ENCODE assay signal across 8 mouse cellular contexts in genomic region chr5:110840465-110840864, GRCm38 (mm10). TPM values are rescaled to one million over a fixed set of nuclear protein-coding genes. Genes with fewer than 3 reads are reported as not detected.
A peak's percentile ranks its signal among the peaks of the same experiment; 100 is the strongest.
DNase-seq lines count a peak whose midpoint lies in the region; ATAC-seq lines count a peak whose summit lies in the region.

No protein-coding gene starts in this region.

- H3K9ac ChIP-seq in embryonic facial prominence, embryonic 13.5 days: peak overlapping the region; percentile 72
- H3K9ac ChIP-seq in hindbrain, embryonic 12.5 days: peak overlapping the region; percentile 49; the same call in 1 of the 2 replicates
- peak overlapping the region; percentile 68 for H3K9ac ChIP-seq in stomach, embryonic 16.5 days (ENCODE audit: low read length)

- peak overlapping the region; percentile 77 for H3K4me3 ChIP-seq in embryonic facial prominence, embryonic 13.5 days
- H3K4me3 ChIP-seq in hindbrain, embryonic 12.5 days: peak overlapping the region; percentile 71
- H3K4me3 ChIP-seq in midbrain, embryonic 10.5 days: peak overlapping the region; percentile 72
- peak overlapping the region; percentile 90 for H3K4me3 ChIP-seq in stomach, embryonic 16.5 days (replicated peaks; ENCODE audit: low read length)

- no peak for ATAC-seq in embryonic facial prominence, embryonic 13.5 days (ENCODE audit: insufficient number of reproducible peaks, insufficient read depth, low FRiP score, low TSS enrichment, low read depth)
- ATAC-seq in hindbrain, embryonic 12.5 days (ENCODE audit: low FRiP score): no peak
- no peak for ATAC-seq in stomach, embryonic 16.5 days (ENCODE audit: insufficient read depth, low FRiP score)

- H3K27me3 ChIP-seq in embryonic facial prominence, embryonic 13.5 days: no peaks in the 10 kb centered on the region
- no peaks in the 10 kb centered on the region for H3K27me3 ChIP-seq in hindbrain, embryonic 12.5 days
- no peaks in the 10 kb centered on the region for H3K27me3 ChIP-seq in midbrain, embryonic 10.5 days (ENCODE audit: low read depth, poor library complexity, severe bottlenecking)
- H3K27me3 ChIP-seq in stomach, embryonic 16.5 days (ENCODE audit: control insufficient read depth, insufficient read depth, low read length): no peaks in the 10 kb centered on the region

- peaks cover 33% of the 10 kb centered on the region for H3K36me3 ChIP-seq in embryonic facial prominence, embryonic 13.5 days
- H3K36me3 ChIP-seq in hindbrain, embryonic 12.5 days: 0 out of 2 replicates have a peak, but pooled peaks cover 1% of the 10 kb centered on the region
- H3K36me3 ChIP-seq in midbrain, embryonic 10.5 days: peaks cover 45% of the 10 kb centered on the region
- peaks cover 3% of the 10 kb centered on the region; the same call in 1 of the 2 replicates for H3K36me3 ChIP-seq in stomach, embryonic 16.5 days (ENCODE audit: control insufficient read depth, insufficient read depth, low read length)

- H3K4me2 ChIP-seq in embryonic facial prominence, embryonic 13.5 days: peak overlapping the region; percentile 75
- peak overlapping the region; percentile 71 for H3K4me2 ChIP-seq in hindbrain, embryonic 12.5 days (replicated peaks)
- peak overlapping the region; percentile 66 for H3K4me2 ChIP-seq in stomach, embryonic 16.5 days (ENCODE audit: low read depth, low read length)

- H3K27ac ChIP-seq in embryonic facial prominence, embryonic 13.5 days: peak overlapping the region; percentile 89
- H3K27ac ChIP-seq in hindbrain, embryonic 12.5 days: peak overlapping the region; percentile 58; the same call in 1 of the 2 replicates
- peak overlapping the region; percentile 90 for H3K27ac ChIP-seq in midbrain, embryonic 10.5 days (replicated peaks)
- peak overlapping the region; percentile 85 for H3K27ac ChIP-seq in stomach, embryonic 16.5 days (ENCODE audit: low read length)

- 5% methylated on average over 4 of the region's 4 CpGs for WGBS in embryonic facial prominence, embryonic 13.5 days
- 7% methylated on average over 4 of the region's 4 CpGs for WGBS in hindbrain, embryonic 12.5 days
- WGBS in midbrain, embryonic 10.5 days: 7% methylated on average over 4 of the region's 4 CpGs
- 4% methylated on average over 4 of the region's 4 CpGs for WGBS in stomach, embryonic 16.5 days

- H3K4me1 ChIP-seq in embryonic facial prominence, embryonic 13.5 days: peaks cover 21% of the 10 kb centered on the region
- peaks cover 13% of the 10 kb centered on the region for H3K4me1 ChIP-seq in hindbrain, embryonic 12.5 days
- H3K4me1 ChIP-seq in midbrain, embryonic 10.5 days: peaks cover 19% of the 10 kb centered on the region
- peaks cover 18% of the 10 kb centered on the region for H3K4me1 ChIP-seq in stomach, embryonic 16.5 days (ENCODE audit: control insufficient read depth, insufficient read depth, low read length)

- H3K9me3 ChIP-seq in embryonic facial prominence, embryonic 13.5 days: no peaks in the 10 kb centered on the region
- no peaks in the 10 kb centered on the region for H3K9me3 ChIP-seq in hindbrain, embryonic 12.5 days (replicated peaks)
- H3K9me3 ChIP-seq in midbrain, embryonic 10.5 days (replicated peaks): no peaks in the 10 kb centered on the region
- H3K9me3 ChIP-seq in stomach, embryonic 16.5 days (replicated peaks; ENCODE audit: control insufficient read depth, low read length): no peaks in the 10 kb centered on the region

- DNase-seq in right cerebral cortex, adult 2 months (ENCODE audit: low spot score in 2 of 2): peak; percentile 29 to 48
- DNase-seq in right cerebral cortex, postnatal 36 days (ENCODE audit: low spot score in 2 of 2): no peak
- DNase-seq in adrenal gland, postnatal 14 days: peak; percentile 62
- DNase-seq in layer of hippocampus, postnatal 14 days (ENCODE audit: low spot score in 2 of 2): peak; percentile 9 to 14
- peak; percentile 35 for DNase-seq in midbrain, embryonic 10.5 days (ENCODE audit: low spot score)

RNA-seq across cellular contexts. Expression of gene Chek2, which starts 0.7 kb away (rescaled TPM):
- 5.9 and 6.0 TPM in 2 replicates for total RNA-seq in adrenal gland, postnatal 14 days (2021)
- 26.0 and 28.5 TPM in 2 replicates for polyA plus RNA-seq in embryonic facial prominence, embryonic 13.5 days (2015; fragmentation: Nextera tagmentation; extraction: Ambion mirVana)
- polyA plus RNA-seq in hindbrain, embryonic 12.5 days (2016; fragmentation: Nextera tagmentation; extraction: Ambion mirVana): 18.3 and 18.4 TPM in 2 replicates
- 1 to 10 TPM; 2.3 to 2.5 TPM for total RNA-seq in layer of hippocampus, postnatal 14 days (2021)
- 39.5 and 44.3 TPM in 2 replicates for polyA plus RNA-seq in midbrain, embryonic 10.5 days (2016; fragmentation: Nextera tagmentation; extraction: Ambion mirVana)
- polyA plus RNA-seq in stomach, embryonic 16.5 days (2015; fragmentation: Nextera tagmentation; extraction: Ambion mirVana): 29.2 and 31.3 TPM in 2 replicates

RNA-seq across cellular contexts. Expression of gene Hscb, which starts 0.9 kb away (rescaled TPM):
- 20.0 and 23.0 TPM in 2 replicates for total RNA-seq in adrenal gland, postnatal 14 days (2021)
- 28.7 and 29.8 TPM in 2 replicates for polyA plus RNA-seq in embryonic facial prominence, embryonic 13.5 days (2015; fragmentation: Nextera tagmentation; extraction: Ambion mirVana)
- polyA plus RNA-seq in hindbrain, embryonic 12.5 days (2016; fragmentation: Nextera tagmentation; extraction: Ambion mirVana): 18.5 and 21.4 TPM in 2 replicates
- 10 to 100 TPM in 1 of 2 experiments, 1 to 10 TPM in 1; 8.9 to 10.4 TPM for total RNA-seq in layer of hippocampus, postnatal 14 days (2021)
- 26.9 and 28.1 TPM in 2 replicates for polyA plus RNA-seq in midbrain, embryonic 10.5 days (2016; fragmentation: Nextera tagmentation; extraction: Ambion mirVana)
- polyA plus RNA-seq in stomach, embryonic 16.5 days (2015; fragmentation: Nextera tagmentation; extraction: Ambion mirVana): 23.9 and 28.7 TPM in 2 replicates

RNA-seq across cellular contexts. Expression of gene Ulk1, which starts 30.6 kb away (rescaled TPM):
- 49.0 and 50.7 TPM in 2 replicates for total RNA-seq in adrenal gland, postnatal 14 days (2021)
- 19.2 and 21.9 TPM in 2 replicates for polyA plus RNA-seq in embryonic facial prominence, embryonic 13.5 days (2015; fragmentation: Nextera tagmentation; extraction: Ambion mirVana)
- polyA plus RNA-seq in hindbrain, embryonic 12.5 days (2016; fragmentation: Nextera tagmentation; extraction: Ambion mirVana): 35.4 and 38.1 TPM in 2 replicates
- total RNA-seq in layer of hippocampus, postnatal 14 days (2021): 10 to 100 TPM; 66.6 to 67.6 TPM
- polyA plus RNA-seq in midbrain, embryonic 10.5 days (2016; fragmentation: Nextera tagmentation; extraction: Ambion mirVana): 18.4 and 23.6 TPM in 2 replicates
- polyA plus RNA-seq in stomach, embryonic 16.5 days (2015; fragmentation: Nextera tagmentation; extraction: Ambion mirVana): 12.0 and 12.8 TPM in 2 replicates

RNA-seq across cellular contexts. Expression of gene Ttc28, which starts 39.1 kb away (rescaled TPM):
- total RNA-seq in adrenal gland, postnatal 14 days (2021): 25.5 and 32.5 TPM in 2 replicates
- polyA plus RNA-seq in embryonic facial prominence, embryonic 13.5 days (2015; fragmentation: Nextera tagmentation; extraction: Ambion mirVana): 17.6 and 18.0 TPM in 2 replicates
- 26.9 and 28.2 TPM in 2 replicates for polyA plus RNA-seq in hindbrain, embryonic 12.5 days (2016; fragmentation: Nextera tagmentation; extraction: Ambion mirVana)
- 10 to 100 TPM; 19.6 to 23.4 TPM for total RNA-seq in layer of hippocampus, postnatal 14 days (2021)
- 9.4 and 14.9 TPM in 2 replicates for polyA plus RNA-seq in midbrain, embryonic 10.5 days (2016; fragmentation: Nextera tagmentation; extraction: Ambion mirVana)
- polyA plus RNA-seq in stomach, embryonic 16.5 days (2015; fragmentation: Nextera tagmentation; extraction: Ambion mirVana): 7.5 and 9.0 TPM in 2 replicates

Comparison
In these comparisons a context has a peak if more than half of its experiments do, and no peak if none do; other contexts are left out.
1. DNase-seq: peak in right cerebral cortex, adult 2 months (2 of 2), adrenal gland, postnatal 14 days (single experiment), layer of hippocampus, postnatal 14 days (2 of 2) and midbrain, embryonic 10.5 days (single experiment); none in right cerebral cortex, postnatal 36 days (0 of 2).
2. Peak in every context shown above with its lines, with median percentiles within 50 percentile points of each other: H3K27ac ChIP-seq, H3K4me2 ChIP-seq, H3K4me3 ChIP-seq and H3K9ac ChIP-seq.